Mouse (Mus musculus): ENCODE measurements at regions not wholly inside any gene's neighbourhood (a gene's known extent, or its start where the extent isn't known, plus 50 kb on each side); places are given as distances from the start of the nearest gene placed in this dataset.
A peak's percentile ranks its signal among the peaks of the same experiment; 100 is the strongest.
"Not testable (repeated sequence)": the region's sequence is repeated elsewhere in the genome, so short reads cannot be mapped to it uniquely, and the experiment has no call there.

- no peak for DNase-seq (ENCODE audit: extremely low spot score, low spot score)
These were observed 200.4 kb upstream of the Nhs start for GRCm38 (mm10) chrX:162359767-162360545.

GRCm38 (mm10) chrX:162348341-162348740 lies 188.8 kb upstream of the Nhs start:
- no peak for DNase-seq (ENCODE audit: extremely low spot score, low spot score)

- no peak for DNase-seq (ENCODE audit: extremely low spot score, low spot score)
These were observed 188.4 kb upstream of the Nhs start for GRCm38 (mm10) chrX:162347886-162348285.

GRCm38 (mm10) chrX:162345497-162346143 lies 186.1 kb upstream of the Nhs start:
- no peak for DNase-seq (ENCODE audit: extremely low spot score, low spot score)

- DNase-seq (ENCODE audit: extremely low spot score, low spot score) = no peak
These were observed 172.6 kb upstream of the Nhs start for GRCm38 (mm10) chrX:162332121-162332520.

- DNase-seq (ENCODE audit: extremely low spot score, low spot score) = no peak
These were observed 148.1 kb upstream of the Nhs start for GRCm38 (mm10) chrX:162307646-162308045.

- no peak for DNase-seq (ENCODE audit: extremely low spot score, low spot score)
These were observed 144.6 kb upstream of the Nhs start for GRCm38 (mm10) chrX:162304145-162304544.

GRCm38 (mm10) chrX:162302788-162303187 lies 143.3 kb upstream of the Nhs start:
- DNase-seq (ENCODE audit: extremely low spot score, low spot score) = no peak

GRCm38 (mm10) chrX:162291234-162291633 lies 131.7 kb upstream of the Nhs start:
- no peak for DNase-seq (ENCODE audit: extremely low spot score, low spot score)

GRCm38 (mm10) chrX:162286155-162286554 lies 126.6 kb upstream of the Nhs start:
- DNase-seq (ENCODE audit: extremely low spot score, low spot score) = not testable (repeated sequence)

GRCm38 (mm10) chrX:162284252-162284651 lies 124.7 kb upstream of the Nhs start:
- no peak for DNase-seq (ENCODE audit: extremely low spot score, low spot score)

- no peak for DNase-seq (ENCODE audit: extremely low spot score, low spot score)
These were observed 123.2 kb upstream of the Nhs start for GRCm38 (mm10) chrX:162282690-162283089.

GRCm38 (mm10) chrX:162278834-162279708 lies 119.5 kb upstream of the Nhs start:
- DNase-seq (ENCODE audit: extremely low spot score, low spot score) = peak; percentile 53

GRCm38 (mm10) chrX:162274581-162274980 lies 115.1 kb upstream of the Nhs start:
- DNase-seq (ENCODE audit: extremely low spot score, low spot score) = no peak

GRCm38 (mm10) chrX:162271189-162271588 lies 111.7 kb upstream of the Nhs start:
- DNase-seq (ENCODE audit: extremely low spot score, low spot score) = no peak

- no peak for DNase-seq (ENCODE audit: extremely low spot score, low spot score)
These were observed 109.4 kb upstream of the Nhs start for GRCm38 (mm10) chrX:162268918-162269317.

- no peak for DNase-seq (ENCODE audit: extremely low spot score, low spot score)
These were observed 108.6 kb upstream of the Nhs start for GRCm38 (mm10) chrX:162268112-162268511.

GRCm38 (mm10) chrX:162267679-162268078 lies 108.1 kb upstream of the Nhs start:
- peak; percentile 13 for DNase-seq (ENCODE audit: extremely low spot score, low spot score)

GRCm38 (mm10) chrX:162266769-162267168 lies 107.2 kb upstream of the Nhs start:
- DNase-seq (ENCODE audit: extremely low spot score, low spot score) = peak; percentile 12

- DNase-seq (ENCODE audit: extremely low spot score, low spot score) = no peak
These were observed 97.9 kb upstream of the Nhs start for GRCm38 (mm10) chrX:162257398-162257797.

- no peak for DNase-seq (ENCODE audit: extremely low spot score, low spot score)
These were observed 96.3 kb upstream of the Nhs start for GRCm38 (mm10) chrX:162255873-162256272.

- no peak for DNase-seq (ENCODE audit: extremely low spot score, low spot score)
These were observed 81.8 kb upstream of the Nhs start for GRCm38 (mm10) chrX:162241291-162241690.

Measured in neural tube, embryonic 10.5 days (tissue).